Mouse (Mus musculus) liver, embryonic 14.5 days (tissue): ENCODE data around the gene Srm.

Experiments used
- CTCF ChIP-seq: IDR thresholded peaks from 2 replicates; pipeline ENCODE4 v1.5.1; 2016; ENCODE audit warnings: antibody characterized with exemption, low read depth, control low read depth
- EP300 ChIP-seq: IDR thresholded peaks from 2 replicates; pipeline ENCODE4 v1.6.1; 2016; ENCODE audit warnings: antibody characterized with exemption, low read depth

DNA sequence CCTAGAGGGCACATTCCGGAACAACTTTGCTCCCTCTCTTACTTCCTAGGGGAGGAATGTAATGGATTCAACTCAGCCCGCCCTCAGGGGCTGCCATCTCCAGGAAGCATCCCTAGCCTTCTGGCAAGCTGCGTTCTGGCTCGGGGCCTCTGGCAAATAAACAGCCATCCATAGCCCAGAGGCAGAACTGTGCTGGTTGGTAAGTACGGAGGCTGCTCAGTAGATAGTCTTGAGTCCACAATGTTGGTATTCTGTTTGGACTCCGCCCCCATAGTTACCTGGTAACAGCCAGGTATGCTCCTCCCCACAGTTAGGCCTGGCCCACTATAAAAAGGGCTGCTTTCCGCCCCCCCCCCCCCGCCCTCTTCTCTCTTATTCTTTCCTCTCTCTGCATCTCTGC is 1.7 kb upstream of the Srm start:
- no peak for TF ChIP-seq EP300
- TF ChIP-seq CTCF, result no peak
